8 mouse cellular contexts compared by ENCODE assay signal in the genomic region with DNA sequence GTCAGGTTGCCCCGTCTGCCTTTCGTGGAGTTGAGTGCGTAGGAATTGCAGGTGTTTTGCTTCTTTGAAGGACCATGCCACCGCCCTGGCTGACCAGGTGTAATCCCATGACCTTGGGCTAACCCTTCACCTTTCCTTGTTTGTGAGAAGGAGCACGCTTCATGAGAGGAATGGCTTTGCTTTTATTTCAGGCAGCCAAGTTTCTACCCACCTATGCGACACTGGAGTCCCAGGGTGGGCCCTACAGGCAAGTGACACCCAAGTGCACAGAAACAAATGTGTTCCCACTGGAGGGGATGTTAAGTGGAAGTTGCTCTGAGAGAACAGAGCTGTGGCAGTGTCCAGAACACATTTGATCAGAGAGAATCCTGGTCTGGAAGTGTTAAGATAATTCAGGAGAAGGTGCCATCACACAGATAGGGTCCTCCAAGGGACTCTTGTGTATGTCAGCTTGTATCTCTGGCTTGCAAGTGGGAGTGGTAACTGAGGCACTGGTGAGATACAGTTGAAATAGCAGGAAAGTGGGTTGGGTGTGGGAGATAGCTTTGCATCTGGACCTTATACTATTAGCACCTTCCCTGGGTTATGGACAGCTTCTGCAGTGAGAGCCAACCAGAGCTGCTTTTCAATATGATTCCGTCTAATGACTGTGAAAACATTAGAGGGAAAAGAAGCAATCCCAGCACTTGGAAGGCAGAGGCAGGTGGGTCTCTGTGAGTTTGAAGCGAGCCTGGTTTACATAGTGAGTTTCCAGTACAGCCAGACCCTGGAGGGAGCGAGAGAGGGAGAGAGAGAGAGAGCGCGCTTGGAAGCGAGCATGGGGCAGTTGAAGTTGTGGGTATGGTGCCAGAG. TPM values are rescaled to one million over a fixed set of nuclear protein-coding genes. Genes with fewer than 3 reads are reported as not detected.
DNase-seq lines count a peak whose midpoint lies in the region; ATAC-seq and TF ChIP-seq lines count a peak whose summit lies in the region.

No protein-coding gene starts in this region.

- no peaks in the 10 kb centered on the region for H3K9me3 ChIP-seq in heart, postnatal 0 days (replicated peaks; ENCODE audit: control insufficient read depth, low read length)
- no peaks in the 10 kb centered on the region for H3K9me3 ChIP-seq in liver, embryonic 14.5 days (ENCODE audit: control insufficient read depth, low read length)
- no peaks in the 10 kb centered on the region for H3K9me3 ChIP-seq in stomach, embryonic 15.5 days

- H3K36me3 ChIP-seq in thymus, adult 2 months (ENCODE audit: control insufficient read depth, insufficient read depth, low read length): peaks cover 4% of the 10 kb centered on the region; the same call in 1 of the 2 replicates
- peaks cover 24% of the 10 kb centered on the region for H3K36me3 ChIP-seq in heart, postnatal 0 days (replicated peaks; ENCODE audit: control insufficient read depth, insufficient read depth, low read length)
- H3K36me3 ChIP-seq in liver, embryonic 14.5 days (replicated peaks; ENCODE audit: control insufficient read depth, insufficient read depth, low read depth): peaks cover 34% of the 10 kb centered on the region
- peaks cover 5% of the 10 kb centered on the region; the same call in 1 of the 2 replicates for H3K36me3 ChIP-seq in stomach, embryonic 15.5 days

- no peak for TF ChIP-seq EP300 in heart, postnatal 0 days (IDR thresholded peaks at IDR 0.05; ENCODE audit: low read depth)
- peak; percentile 100 for TF ChIP-seq EP300 in liver, embryonic 14.5 days (IDR thresholded peaks at IDR 0.05; ENCODE audit: low read depth)

- no peak for DNase-seq in thymus, adult 2 months
- no peak for DNase-seq in thymus, postnatal 10 days (ENCODE audit: low spot score in 2 of 2)
- no peak for DNase-seq in heart, postnatal 0 days (ENCODE audit: low spot score)
- DNase-seq in liver, embryonic 14.5 days (ENCODE audit: low read depth in 3 of 3, low spot score in 3 of 3): peak; percentile 89 to 92 (median 90)
- DNase-seq in adrenal gland, postnatal 4 days (ENCODE audit: low spot score in 2 of 2): no peak
- DNase-seq in natural killer cell, adult 2 months (ENCODE audit: low spot score in 2 of 2): no peak
- DNase-seq in cerebellum, postnatal 36 days: no peak

- no peak for TF ChIP-seq CTCF in thymus, adult 2 months (IDR thresholded peaks at IDR 0.05; ENCODE audit: borderline replicate concordance, control insufficient read depth, extremely low read depth, insufficient read depth, low read length, poor library complexity)
- TF ChIP-seq CTCF in heart, postnatal 0 days (IDR thresholded peaks at IDR 0.05; ENCODE audit: low read depth): no peak
- TF ChIP-seq CTCF in liver, embryonic 14.5 days (IDR thresholded peaks at IDR 0.05; ENCODE audit: low read depth): no peak

- 73% methylated on average over 12 of the region's 12 CpGs for WGBS in thymus, adult 2 months
- 57% methylated on average over 12 of the region's 12 CpGs for WGBS in heart, postnatal 0 days
- WGBS in liver, embryonic 14.5 days (ENCODE audit: insufficient replicate concordance): 22% methylated on average over 12 of the region's 12 CpGs
- WGBS in stomach, embryonic 15.5 days: 54% methylated on average over 12 of the region's 12 CpGs

- H3K4me2 ChIP-seq in heart, postnatal 0 days (ENCODE audit: low read depth, low read length): peak overlapping the region; percentile 92
- peak overlapping the region; percentile 93 for H3K4me2 ChIP-seq in liver, embryonic 14.5 days (ENCODE audit: low read depth)
- H3K4me2 ChIP-seq in stomach, embryonic 15.5 days: peak overlapping the region; percentile 81

- H3K27ac ChIP-seq in thymus, adult 2 months (ENCODE audit: control insufficient read depth, insufficient read depth, low read length): no peak overlapping the region
- H3K27ac ChIP-seq in heart, postnatal 0 days (ENCODE audit: low read depth): peak overlapping the region; percentile 28; the same call in 1 of the 2 replicates
- peak overlapping the region; percentile 100 for H3K27ac ChIP-seq in liver, embryonic 14.5 days
- peak overlapping the region; percentile 48; the same call in 1 of the 2 replicates for H3K27ac ChIP-seq in stomach, embryonic 15.5 days

- no peak for ATAC-seq in heart, postnatal 0 days (ENCODE audit: insufficient read depth, low read depth)
- ATAC-seq in liver, embryonic 14.5 days (ENCODE audit: insufficient read depth): peak; percentile 84
- peak; percentile 76 for ATAC-seq in stomach, embryonic 15.5 days (ENCODE audit: insufficient read depth, low FRiP score, low read depth)

- H3K4me3 ChIP-seq in thymus, adult 2 months (ENCODE audit: control insufficient read depth, insufficient read depth, low read length): peak overlapping the region; percentile 97
- H3K4me3 ChIP-seq in heart, postnatal 0 days (ENCODE audit: low read depth, low read length): peak overlapping the region; percentile 80
- H3K4me3 ChIP-seq in liver, embryonic 14.5 days (ENCODE audit: insufficient read depth in 1 of 2, low read depth in 2 of 2, low read length in 2 of 2): peak overlapping the region; percentile 93 to 100
- H3K4me3 ChIP-seq in stomach, embryonic 15.5 days (replicated peaks): peak overlapping the region; percentile 93

- H3K27me3 ChIP-seq in thymus, adult 2 months (ENCODE audit: control insufficient read depth, insufficient read depth, low read length): no peaks in the 10 kb centered on the region
- no peaks in the 10 kb centered on the region for H3K27me3 ChIP-seq in heart, postnatal 0 days (ENCODE audit: control insufficient read depth, insufficient read depth, low read length)
- H3K27me3 ChIP-seq in liver, embryonic 14.5 days (ENCODE audit: control insufficient read depth, insufficient read depth, low read length): no peaks in the 10 kb centered on the region
- no peaks in the 10 kb centered on the region for H3K27me3 ChIP-seq in stomach, embryonic 15.5 days (replicated peaks)

- TF ChIP-seq POLR2A in thymus, adult 2 months (IDR thresholded peaks at IDR 0.05; ENCODE audit: control insufficient read depth, extremely low read depth, insufficient read depth, low read length, poor library complexity): no peak

- peak overlapping the region; percentile 72 for H3K9ac ChIP-seq in heart, postnatal 0 days (replicated peaks; ENCODE audit: low read depth, low read length)
- H3K9ac ChIP-seq in liver, embryonic 14.5 days (replicated peaks): peak overlapping the region; percentile 100
- H3K9ac ChIP-seq in stomach, embryonic 15.5 days: peak overlapping the region; percentile 96

- H3K4me1 ChIP-seq in thymus, adult 2 months (replicated peaks; ENCODE audit: control insufficient read depth, insufficient read depth, low read length): peaks cover 8% of the 10 kb centered on the region
- H3K4me1 ChIP-seq in heart, postnatal 0 days (ENCODE audit: control insufficient read depth, insufficient read depth): peaks cover 16% of the 10 kb centered on the region
- peaks cover 39 to 54% of the 10 kb centered on the region in 2 experiments for H3K4me1 ChIP-seq in liver, embryonic 14.5 days (replicated peaks; ENCODE audit: control insufficient read depth in 2 of 2, insufficient read depth in 2 of 2, low read length in 1 of 2)
- peaks cover 13% of the 10 kb centered on the region for H3K4me1 ChIP-seq in stomach, embryonic 15.5 days

RNA-seq across cellular contexts. Expression of a gene that starts 9.9 kb away (rescaled TPM):
- 29.9 and 33.8 TPM in 2 replicates for polyA plus RNA-seq in thymus, adult 2 months (2012; rRNA removed)
- 22.3 and 35.5 TPM in 2 replicates for total RNA-seq in heart, postnatal 0 days (2014; rRNA removed; ENCODE audit: low replicate concordance)
- polyA plus RNA-seq in heart, postnatal 0 days (2015; fragmentation: Nextera tagmentation; extraction: Ambion mirVana): 54.8 and 56.9 TPM in 2 replicates
- 72.2 and 72.8 TPM in 2 replicates for polyA plus RNA-seq in liver, embryonic 14.5 days (2012; rRNA removed)
- 111 and 130 TPM in 2 replicates for polyA plus RNA-seq in liver, embryonic 14.5 days (2014; fragmentation: Nextera tagmentation; extraction: Ambion mirVana)
- 58.6 and 60.7 TPM in 2 replicates for polyA plus RNA-seq in stomach, embryonic 15.5 days (2015; fragmentation: Nextera tagmentation; extraction: Ambion mirVana)
- 10 to 100 TPM; 44.2 to 53.1 TPM for total RNA-seq in adrenal gland, postnatal 4 days (2021)

RNA-seq across cellular contexts. Expression of a gene that starts 14.5 kb away (rescaled TPM):
- polyA plus RNA-seq in thymus, adult 2 months (2012; rRNA removed): 1.5 and 2.9 TPM in 2 replicates
- not detected in 2 replicates for total RNA-seq in heart, postnatal 0 days (2014; rRNA removed; ENCODE audit: low replicate concordance)
- polyA plus RNA-seq in heart, postnatal 0 days (2015; fragmentation: Nextera tagmentation; extraction: Ambion mirVana): 0.04 and 0.07 TPM in 2 replicates
- 0.30 and 0.53 TPM in 2 replicates for polyA plus RNA-seq in liver, embryonic 14.5 days (2012; rRNA removed)
- polyA plus RNA-seq in liver, embryonic 14.5 days (2014; fragmentation: Nextera tagmentation; extraction: Ambion mirVana): 0.24 and 0.27 TPM in 2 replicates
- polyA plus RNA-seq in stomach, embryonic 15.5 days (2015; fragmentation: Nextera tagmentation; extraction: Ambion mirVana): 16.2 and 20.5 TPM in 2 replicates
- 1 to 10 TPM in 1 of 2 experiments, under 1 TPM in 1; 0.65 to 2.2 TPM for total RNA-seq in adrenal gland, postnatal 4 days (2021)

RNA-seq across cellular contexts. Expression of a gene that starts 31.8 kb away (rescaled TPM):
- 62.4 and 67.3 TPM in 2 replicates for polyA plus RNA-seq in thymus, adult 2 months (2012; rRNA removed)
- total RNA-seq in heart, postnatal 0 days (2014; rRNA removed; ENCODE audit: low replicate concordance): 10.3 and 16.8 TPM in 2 replicates
- 4.2 and 5.1 TPM in 2 replicates for polyA plus RNA-seq in heart, postnatal 0 days (2015; fragmentation: Nextera tagmentation; extraction: Ambion mirVana)
- 9.8 and 10.8 TPM in 2 replicates for polyA plus RNA-seq in liver, embryonic 14.5 days (2012; rRNA removed)
- polyA plus RNA-seq in liver, embryonic 14.5 days (2014; fragmentation: Nextera tagmentation; extraction: Ambion mirVana): 16.0 and 18.4 TPM in 2 replicates
- polyA plus RNA-seq in stomach, embryonic 15.5 days (2015; fragmentation: Nextera tagmentation; extraction: Ambion mirVana): 13.1 and 15.1 TPM in 2 replicates
- total RNA-seq in adrenal gland, postnatal 4 days (2021): 10 to 100 TPM in 1 of 2 experiments, 1 to 10 TPM in 1; 7.0 to 10.3 TPM

RNA-seq across cellular contexts. Expression of a gene that starts 40.5 kb away (rescaled TPM):
- 59.0 and 75.9 TPM in 2 replicates for polyA plus RNA-seq in thymus, adult 2 months (2012; rRNA removed)
- total RNA-seq in heart, postnatal 0 days (2014; rRNA removed; ENCODE audit: low replicate concordance): 157 and 172 TPM in 2 replicates
- polyA plus RNA-seq in heart, postnatal 0 days (2015; fragmentation: Nextera tagmentation; extraction: Ambion mirVana): 88.3 and 90.2 TPM in 2 replicates
- polyA plus RNA-seq in liver, embryonic 14.5 days (2012; rRNA removed): 26.5 and 29.1 TPM in 2 replicates
- 54.6 and 59.7 TPM in 2 replicates for polyA plus RNA-seq in liver, embryonic 14.5 days (2014; fragmentation: Nextera tagmentation; extraction: Ambion mirVana)
- polyA plus RNA-seq in stomach, embryonic 15.5 days (2015; fragmentation: Nextera tagmentation; extraction: Ambion mirVana): 206 and 215 TPM in 2 replicates
- 100 to 1,000 TPM; 179 to 186 TPM for total RNA-seq in adrenal gland, postnatal 4 days (2021)

RNA-seq across cellular contexts. Expression of a gene that starts 54.1 kb away (rescaled TPM):
- 46.8 and 49.9 TPM in 2 replicates for polyA plus RNA-seq in thymus, adult 2 months (2012; rRNA removed)
- total RNA-seq in heart, postnatal 0 days (2014; rRNA removed; ENCODE audit: low replicate concordance): 3.8 TPM in 1 of 2 replicates, not detected in the other
- 0.19 and 0.20 TPM in 2 replicates for polyA plus RNA-seq in heart, postnatal 0 days (2015; fragmentation: Nextera tagmentation; extraction: Ambion mirVana)
- 0.33 and 0.51 TPM in 2 replicates for polyA plus RNA-seq in liver, embryonic 14.5 days (2012; rRNA removed)
- 0.36 and 0.80 TPM in 2 replicates for polyA plus RNA-seq in liver, embryonic 14.5 days (2014; fragmentation: Nextera tagmentation; extraction: Ambion mirVana)
- 38.4 and 47.2 TPM in 2 replicates for polyA plus RNA-seq in stomach, embryonic 15.5 days (2015; fragmentation: Nextera tagmentation; extraction: Ambion mirVana)
- 1 to 10 TPM; 1.6 to 2.2 TPM for total RNA-seq in adrenal gland, postnatal 4 days (2021)

Comparison
In these comparisons a context has a peak if more than half of its experiments do, and no peak if none do; other contexts are left out.
1. DNase-seq: peak in liver, embryonic 14.5 days (3 of 3); none in thymus, adult 2 months (single experiment), thymus, postnatal 10 days (0 of 2), heart, postnatal 0 days (single experiment), adrenal gland, postnatal 4 days (0 of 2), natural killer cell, adult 2 months (0 of 2) and cerebellum, postnatal 36 days (0 of 2).
2. Peak in every context shown above with its lines, with median percentiles within 50 percentile points of each other: H3K4me3 ChIP-seq, H3K4me2 ChIP-seq and H3K9ac ChIP-seq.